Mouse (Mus musculus): ENCODE measurements around the gene Tcf3. TPM values are rescaled to one million over a fixed set of nuclear protein-coding genes. Genes with fewer than 3 reads are reported as not detected.

Tcf3 gene
- polyA plus RNA-seq, 1 experiment = 168 TPM

DNA sequence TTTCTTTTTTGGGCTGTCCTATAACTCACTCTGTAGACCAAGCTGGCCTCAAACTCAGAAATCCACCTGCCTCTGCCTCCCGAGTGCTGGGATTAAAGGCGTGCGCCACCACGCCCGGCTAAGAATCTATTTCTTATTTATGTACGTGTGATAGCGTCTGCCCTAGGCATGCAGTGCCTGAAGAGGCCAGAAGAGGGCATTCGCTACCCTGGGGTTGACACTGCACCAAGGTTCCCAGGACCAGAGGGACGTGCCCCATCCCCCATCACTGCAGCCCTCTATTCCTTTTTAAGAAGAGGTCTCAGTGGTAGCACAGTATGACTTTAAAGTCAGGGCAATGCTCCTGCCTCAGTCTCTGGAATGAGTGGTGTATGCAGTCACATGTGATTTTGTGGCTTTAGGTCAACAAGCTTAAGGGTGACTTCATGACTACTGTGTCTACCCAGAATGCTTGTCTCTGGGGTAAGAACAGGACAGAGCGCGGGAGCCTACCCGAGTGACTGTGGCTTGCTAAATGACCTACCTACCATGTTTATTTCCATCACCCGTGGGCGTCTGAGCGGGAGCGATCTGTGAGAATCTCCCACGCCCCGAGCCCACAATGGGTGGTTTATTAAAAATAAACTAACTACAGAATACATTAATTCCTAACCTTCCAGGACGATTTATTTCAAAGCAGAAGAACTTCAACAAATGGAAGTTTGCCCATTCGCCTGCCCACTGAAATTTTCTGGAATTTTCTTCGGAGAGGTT lies 63.3 kb downstream of the Tcf3 start:
- Histone ChIP-seq H3K4me1 (peaks cover 27% of the 10 kb centered on the region), H3K27me3 (replicated peaks) (peaks cover 52% of the 10 kb centered on the region), H3K9me3 (peaks cover 15% of the 10 kb centered on the region), H3K4me3 (replicated peaks) (no peak overlapping the region), H3K36me3 (replicated peaks; ENCODE audit: low read length) (no peaks in the 10 kb centered on the region)
- TF ChIP-seq GATA1 (IDR thresholded peaks at IDR 0.05; ENCODE audit: borderline replicate concordance, low read length) = no peak
- no peak for TF ChIP-seq FLI1 (IDR thresholded peaks at IDR 0.05; ENCODE audit: low read length)

DNA sequence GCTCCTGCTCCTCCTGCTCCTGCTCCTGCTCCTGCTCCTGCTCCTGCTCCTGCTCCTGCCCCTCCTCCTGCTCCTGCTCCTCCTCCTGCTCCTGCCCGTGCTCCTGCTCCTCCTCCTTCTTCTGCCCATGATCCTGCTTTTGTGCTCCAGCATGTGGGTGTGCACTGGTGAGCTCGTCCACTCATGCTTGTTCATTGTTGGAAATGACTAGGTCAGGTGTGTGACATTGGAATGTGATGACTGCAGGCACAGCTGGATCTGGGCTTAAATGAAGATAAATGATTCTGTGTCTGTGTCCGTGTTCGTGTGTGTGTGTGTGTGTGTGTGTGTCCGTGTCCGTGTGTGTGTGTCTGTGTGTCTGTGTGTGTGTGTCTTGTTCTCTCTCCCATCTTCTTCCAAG lies 65.1 kb downstream of the Tcf3 start:
- TF ChIP-seq GATA1 (IDR thresholded peaks at IDR 0.05; ENCODE audit: borderline replicate concordance, low read length) (no peak), FLI1 (IDR thresholded peaks at IDR 0.05; ENCODE audit: low read length) (no peak)
- H3K9me3 ChIP-seq = peaks cover 15% of the 10 kb centered on the region
- H3K27me3 ChIP-seq (replicated peaks) = peaks cover 69% of the 10 kb centered on the region

DNA sequence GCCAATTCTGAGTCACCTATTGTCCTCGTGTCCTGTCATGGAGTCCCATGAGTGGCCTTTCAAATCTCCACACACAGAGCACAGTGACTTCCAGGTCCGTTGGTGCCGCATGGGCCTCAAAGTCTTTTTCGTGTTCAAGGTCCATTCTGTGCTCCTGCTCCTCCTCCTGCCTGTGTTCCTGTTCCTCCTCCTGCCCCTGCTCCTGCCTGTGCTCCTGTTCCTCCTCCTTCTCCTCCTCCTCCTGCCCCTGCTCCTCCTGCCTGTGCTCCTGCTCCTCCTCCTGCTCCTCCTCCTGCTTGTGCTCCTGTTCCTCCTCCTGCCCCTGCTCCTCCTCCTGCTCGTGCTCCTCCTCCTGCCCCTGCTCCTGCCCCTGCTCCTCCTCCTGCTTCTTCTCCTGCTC lies 65.5 kb downstream of the Tcf3 start:
- peaks cover 69% of the 10 kb centered on the region for H3K27me3 ChIP-seq (replicated peaks)
- no peaks in the 10 kb centered on the region for H3K36me3 ChIP-seq (replicated peaks; ENCODE audit: low read length)
- H3K9me3 ChIP-seq = peaks cover 17% of the 10 kb centered on the region
- TF ChIP-seq FLI1 (IDR thresholded peaks at IDR 0.05; ENCODE audit: low read length) (no peak), GATA1 (IDR thresholded peaks at IDR 0.05; ENCODE audit: borderline replicate concordance, low read length) (no peak)
- H3K4me1 ChIP-seq = peaks cover 27% of the 10 kb centered on the region
- peak overlapping the region; percentile 59 for H3K4me3 ChIP-seq (replicated peaks)

More for the DNA sequence above, 65.1 kb downstream of the Tcf3 start:
- Histone ChIP-seq H3K4me1 (peaks cover 27% of the 10 kb centered on the region), H3K4me3 (replicated peaks) (no peak overlapping the region), H3K36me3 (replicated peaks; ENCODE audit: low read length) (no peaks in the 10 kb centered on the region)

DNA sequence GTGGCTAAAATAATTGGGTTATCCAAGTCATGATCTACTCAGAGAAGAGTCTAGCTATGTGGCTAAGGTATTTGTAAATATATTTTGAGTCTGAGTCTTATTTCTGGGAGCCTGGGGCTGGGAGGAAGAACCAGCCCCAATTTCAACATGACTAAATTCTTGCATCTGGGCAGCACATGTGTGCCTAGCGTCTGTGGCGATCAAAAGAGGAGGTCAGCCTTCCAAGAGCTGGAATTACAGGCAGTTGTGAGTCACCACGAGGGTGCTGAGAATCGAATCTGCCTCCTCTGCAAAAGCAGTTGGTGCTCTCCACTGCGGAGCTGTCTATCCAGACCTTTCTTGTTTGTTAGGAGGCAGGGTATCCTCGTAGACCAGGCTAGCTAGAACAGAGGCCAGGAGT lies 67.7 kb downstream of the Tcf3 start:
- Histone ChIP-seq H3K36me3 (replicated peaks; ENCODE audit: low read length) (no peaks in the 10 kb centered on the region), H3K27me3 (replicated peaks) (peaks cover 76% of the 10 kb centered on the region), H3K4me3 (replicated peaks) (no peak overlapping the region), H3K9me3 (peaks cover 27% of the 10 kb centered on the region), H3K4me1 (peaks cover 12% of the 10 kb centered on the region; the same call in 1 of the 2 replicates)
- TF ChIP-seq GATA1 (IDR thresholded peaks at IDR 0.05; ENCODE audit: borderline replicate concordance, low read length) = no peak
- no peak for TF ChIP-seq FLI1 (IDR thresholded peaks at IDR 0.05; ENCODE audit: low read length)

DNA sequence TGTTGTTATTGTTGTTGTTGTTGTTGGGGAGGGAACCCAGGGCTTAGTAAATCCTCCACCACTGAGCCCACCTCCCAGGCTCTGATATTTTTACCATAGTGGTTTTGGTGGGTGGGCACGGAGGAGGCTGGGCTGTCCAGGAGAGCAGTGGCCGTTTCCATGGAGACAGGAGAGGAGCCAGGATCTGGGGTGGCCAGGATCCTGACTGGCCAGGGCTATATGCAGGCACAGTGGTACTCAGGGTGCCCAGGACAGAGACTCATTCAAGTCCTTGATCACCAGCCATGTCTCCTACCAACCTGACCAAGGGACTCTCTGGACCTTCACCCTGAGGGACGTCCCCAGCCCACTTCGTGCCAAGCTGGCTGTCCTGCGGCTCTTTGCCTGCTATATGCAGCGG lies 69.7 kb downstream of the Tcf3 start:
- peaks cover 88% of the 10 kb centered on the region for H3K27me3 ChIP-seq (replicated peaks)
- no peak overlapping the region for H3K4me3 ChIP-seq (replicated peaks)
- no peaks in the 10 kb centered on the region for H3K36me3 ChIP-seq (replicated peaks; ENCODE audit: low read length)
- TF ChIP-seq FLI1 (IDR thresholded peaks at IDR 0.05; ENCODE audit: low read length) (no peak), GATA1 (IDR thresholded peaks at IDR 0.05; ENCODE audit: borderline replicate concordance, low read length) (no peak)
- H3K4me1 ChIP-seq = peaks cover 9% of the 10 kb centered on the region; the same call in 1 of the 2 replicates
- peaks cover 26% of the 10 kb centered on the region for H3K9me3 ChIP-seq

Other genes starting within 250 kb of the Tcf3 start
- gene Mum1, start 207.2 kb downstream of the Tcf3 start, polyA plus RNA-seq (2012; ENCODE audit: insufficient read depth, low replicate concordance) = 9.6 TPM in 2 replicates
- 226 and 551 TPM in 2 replicates for gene Ndufs7, start 184.5 kb downstream of the Tcf3 start, polyA plus RNA-seq (2012; ENCODE audit: insufficient read depth, low replicate concordance)
- 3.2 and 11.3 TPM in 2 replicates for gene Gamt, start 172.6 kb downstream of the Tcf3 start, polyA plus RNA-seq (2012; ENCODE audit: insufficient read depth, low replicate concordance)
- gene Dazap1, start 172.2 kb downstream of the Tcf3 start, polyA plus RNA-seq (2012; ENCODE audit: insufficient read depth, low replicate concordance) = 384 and 552 TPM in 2 replicates
- gene Rps15, start 141.2 kb downstream of the Tcf3 start, polyA plus RNA-seq (2012; ENCODE audit: insufficient read depth, low replicate concordance) = 7,349 and 10,126 TPM in 2 replicates
- 0.92 and 4.5 TPM in 2 replicates for gene Apc2, start 137.7 kb downstream of the Tcf3 start, polyA plus RNA-seq (2012; ENCODE audit: insufficient read depth, low replicate concordance)
- 62.0 and 88.2 TPM in 2 replicates for gene 2310011J03Rik, start 113.1 kb downstream of the Tcf3 start, polyA plus RNA-seq (2012; ENCODE audit: insufficient read depth, low replicate concordance)
- gene Pcsk4, start 104.1 kb downstream of the Tcf3 start, polyA plus RNA-seq (2012; ENCODE audit: insufficient read depth, low replicate concordance) = 15.1 and 26.0 TPM in 2 replicates
- 19.0 and 21.1 TPM in 2 replicates for gene Reep6, start 103.7 kb downstream of the Tcf3 start, polyA plus RNA-seq (2012; ENCODE audit: insufficient read depth, low replicate concordance)
- gene Adamtsl5, start 85.2 kb downstream of the Tcf3 start, polyA plus RNA-seq (2012; ENCODE audit: insufficient read depth, low replicate concordance) = 27.2 and 34.8 TPM in 2 replicates
- gene Plk5, start 77.2 kb downstream of the Tcf3 start, polyA plus RNA-seq (2012; ENCODE audit: insufficient read depth, low replicate concordance) = not detected in 2 replicates
- 17.2 and 29.0 TPM in 2 replicates for gene Mex3d, start 46.0 kb downstream of the Tcf3 start, polyA plus RNA-seq (2012; ENCODE audit: insufficient read depth, low replicate concordance)
- gene Mbd3, start 34.1 kb downstream of the Tcf3 start, polyA plus RNA-seq (2012; ENCODE audit: insufficient read depth, low replicate concordance) = 199 and 247 TPM in 2 replicates
- 441 and 1,591 TPM in 2 replicates for gene Uqcr11, start 26.8 kb downstream of the Tcf3 start, polyA plus RNA-seq (2012; ENCODE audit: insufficient read depth, low replicate concordance)
- gene Onecut3, start 61.2 kb upstream of the Tcf3 start, polyA plus RNA-seq (2012; ENCODE audit: insufficient read depth, low replicate concordance) = not detected in 2 replicates
- 0.49 TPM in 1 of 2 replicates, not detected in the other for gene Atp8b3, start 105.5 kb upstream of the Tcf3 start, polyA plus RNA-seq (2012; ENCODE audit: insufficient read depth, low replicate concordance)
- 81.2 and 149 TPM in 2 replicates for gene Rexo1, start 127.9 kb upstream of the Tcf3 start, polyA plus RNA-seq (2012; ENCODE audit: insufficient read depth, low replicate concordance)
- gene Klf16, start 143.7 kb upstream of the Tcf3 start, polyA plus RNA-seq (2012; ENCODE audit: insufficient read depth, low replicate concordance) = 35.6 and 98.1 TPM in 2 replicates
- gene Abhd17a, start 156.7 kb upstream of the Tcf3 start, polyA plus RNA-seq (2012; ENCODE audit: insufficient read depth, low replicate concordance) = 581 and 2,064 TPM in 2 replicates
- gene Scamp4, start 169.2 kb upstream of the Tcf3 start, polyA plus RNA-seq (2012; ENCODE audit: insufficient read depth, low replicate concordance) = 19.2 and 31.4 TPM in 2 replicates
- 5.7 and 13.7 TPM in 2 replicates for gene Adat3, start 169.2 kb upstream of the Tcf3 start, polyA plus RNA-seq (2012; ENCODE audit: insufficient read depth, low replicate concordance)
- gene Gm49322, start 172.4 kb upstream of the Tcf3 start, polyA plus RNA-seq (2012; ENCODE audit: insufficient read depth, low replicate concordance) = not detected in 2 replicates
- 476 and 617 TPM in 2 replicates for gene Csnk1g2, start 189.2 kb upstream of the Tcf3 start, polyA plus RNA-seq (2012; ENCODE audit: insufficient read depth, low replicate concordance)
- gene Btbd2, start 223.4 kb upstream of the Tcf3 start, polyA plus RNA-seq (2012; ENCODE audit: insufficient read depth, low replicate concordance) = 91.6 and 121 TPM in 2 replicates
- 472 and 996 TPM in 2 replicates for gene Mknk2, start 244.5 kb upstream of the Tcf3 start, polyA plus RNA-seq (2012; ENCODE audit: insufficient read depth, low replicate concordance)